Mouse (Mus musculus) CH12.LX (cell line): ENCODE results near the gene Emc1. TPM values are rescaled to one million over a fixed set of nuclear protein-coding genes. Genes with fewer than 3 reads are reported as not detected.

Experiments
- DNase-seq: peaks from one replicate; pipeline ENCODE4 v3.0.0-alpha.2; 2013; ENCODE audit errors: extremely low read depth
- H3K27ac ChIP-seq: 2 replicates; pipeline ENCODE4 v1.5.1; 2012; ENCODE audit warnings: low read depth, mild to moderate bottlenecking, control low read depth, moderate library complexity; ENCODE audit not compliant: insufficient read depth
- H3K27me3 ChIP-seq: replicated peaks from 2 replicates; pipeline ENCODE3; 2012; ENCODE audit warnings: inconsistent platforms
- H3K36me3 ChIP-seq, 2 experiments: replicated peaks in 1 of 2; 2 replicates each; pipeline versions ENCODE3 to v1.6.1; 2012; ENCODE audit warnings: inconsistent platforms in 1 of 2, low read length in 1 of 2, mild to moderate bottlenecking in 1 of 2, mixed read lengths in 1 of 2, moderate library complexity in 1 of 2; ENCODE audit not compliant: control insufficient read depth in 1 of 2, insufficient read depth in 1 of 2
- H3K4me1 ChIP-seq, 2 experiments: 2 replicates each; pipeline ENCODE4 v1.6.1; 2012; ENCODE audit warnings: inconsistent platforms in 1 of 2, moderate library complexity in 1 of 2; ENCODE audit not compliant: insufficient read depth in 2 of 2, control insufficient read depth in 1 of 2
- H3K4me2 ChIP-seq: 2 replicates; pipeline ENCODE4 v1.6.1; 2012; ENCODE audit warnings: low read depth, mild to moderate bottlenecking, control low read depth; ENCODE audit not compliant: poor library complexity, insufficient read depth, severe bottlenecking
- H3K4me3 ChIP-seq, 3 experiments: fragments of 150-350 bp in 1 of 3; sonication (generic) in 1 of 3; replicated peaks in 1 of 3; 2 replicates each; pipeline versions ENCODE3 to v1.5.1; 2011 to 2012; ENCODE audit warnings: low read depth in 2 of 3, low read length in 2 of 3, mild to moderate bottlenecking in 2 of 3, moderate library complexity in 2 of 3, control low read depth in 1 of 3, improper control_type of control experiment in 1 of 3, inconsistent platforms in 1 of 3, mixed read lengths in 1 of 3; ENCODE audit not compliant: poor library complexity in 1 of 3
- H3K79me2 ChIP-seq: replicated peaks from 2 replicates; pipeline ENCODE4 v1.6.1; 2012; ENCODE audit warnings: mild to moderate bottlenecking, moderate library complexity; ENCODE audit not compliant: control insufficient read depth, poor library complexity, insufficient read depth, severe bottlenecking; ENCODE audit errors: extremely low read depth
- H3K9ac ChIP-seq: 2 replicates; pipeline ENCODE4 v1.6.1; 2012; ENCODE audit warnings: low read depth, mild to moderate bottlenecking, control low read depth, moderate library complexity; ENCODE audit not compliant: insufficient read depth
- H3K9me3 ChIP-seq: replicated peaks from 2 replicates; pipeline ENCODE3; 2012; ENCODE audit warnings: low read length, inconsistent platforms, mixed read lengths
- BHLHE40 ChIP-seq: IDR thresholded peaks from 2 replicates; pipeline ENCODE4 v1.6.1; 2011; ENCODE audit warnings: mild to moderate bottlenecking, low read depth, low read length, improper control_type of control experiment
- CHD1 ChIP-seq: IDR thresholded peaks from 2 replicates; pipeline ENCODE4 v1.6.1; 2012; ENCODE audit warnings: low read depth, low read length, improper control_type of control experiment, inconsistent platforms
- CHD2 ChIP-seq: IDR thresholded peaks from 2 replicates; pipeline ENCODE4 v1.6.1; 2011; ENCODE audit warnings: low read length, improper control_type of control experiment
- CTCF ChIP-seq, 2 experiments: IDR thresholded peaks in 1 of 2; conservative IDR thresholded peaks in 1 of 2; 2 replicates each; pipeline ENCODE4 v1.5.1; 2011 to 2012; ENCODE audit warnings: low read depth in 2 of 2, low read length in 2 of 2, improper control_type of control experiment in 1 of 2, inconsistent platforms in 1 of 2, mild to moderate bottlenecking in 1 of 2, moderate library complexity in 1 of 2
- E2F4 ChIP-seq: IDR thresholded peaks from 2 replicates; pipeline ENCODE4 v1.6.1; 2011; ENCODE audit warnings: low read depth, low read length, improper control_type of control experiment; ENCODE audit not compliant: insufficient replicate concordance
- ELF1 ChIP-seq: IDR thresholded peaks from 2 replicates; pipeline ENCODE4 v1.6.1; 2014; ENCODE audit warnings: low read depth, mild to moderate bottlenecking, inconsistent platforms, low read length, improper control_type of control experiment
- EP300 ChIP-seq: IDR thresholded peaks from 2 replicates; pipeline ENCODE4 v1.6.1; 2011; ENCODE audit warnings: low read length, improper control_type of control experiment
- ETS1 ChIP-seq: conservative IDR thresholded peaks from 2 replicates; pipeline ENCODE4 v1.6.1; 2012; ENCODE audit warnings: low read depth, mild to moderate bottlenecking, inconsistent platforms, low read length, improper control_type of control experiment, moderate library complexity
- GABPA ChIP-seq: IDR thresholded peaks from 2 replicates; pipeline ENCODE4 v1.6.1; 2012; ENCODE audit warnings: low read depth, low read length, improper control_type of control experiment, inconsistent platforms; ENCODE audit not compliant: insufficient replicate concordance
- HCFC1 ChIP-seq: IDR thresholded peaks from 2 replicates; pipeline ENCODE4 v1.6.1; 2012; ENCODE audit warnings: low read depth, mild to moderate bottlenecking, inconsistent platforms, low read length, improper control_type of control experiment
- IRF4 ChIP-seq: IDR thresholded peaks from 2 replicates; pipeline ENCODE4 v1.6.1; 2014; ENCODE audit warnings: low read depth, mild to moderate bottlenecking, inconsistent platforms, low read length, improper control_type of control experiment
- JUN ChIP-seq: IDR thresholded peaks from 2 replicates; pipeline ENCODE4 v1.6.1; 2011; ENCODE audit warnings: low read depth, mild to moderate bottlenecking, low read length, improper control_type of control experiment, moderate library complexity; ENCODE audit not compliant: insufficient read depth
- JUND ChIP-seq: conservative IDR thresholded peaks from 2 replicates; pipeline ENCODE4 v1.6.1; 2011; ENCODE audit warnings: low read depth, low read length, improper control_type of control experiment
- KAT2A ChIP-seq: IDR thresholded peaks from 2 replicates; pipeline ENCODE4 v1.6.1; 2012; ENCODE audit warnings: low read length, improper control_type of control experiment, inconsistent platforms; ENCODE audit not compliant: insufficient replicate concordance
- MAFK ChIP-seq: IDR thresholded peaks from 2 replicates; pipeline ENCODE4 v1.6.1; 2011; ENCODE audit warnings: low read length, improper control_type of control experiment; ENCODE audit not compliant: insufficient replicate concordance
- MAX ChIP-seq: IDR thresholded peaks from 2 replicates; pipeline ENCODE4 v1.6.1; 2011; ENCODE audit warnings: low read length, improper control_type of control experiment
- MAZ ChIP-seq: IDR thresholded peaks from 2 replicates; pipeline ENCODE4 v1.6.1; 2012; ENCODE audit warnings: low read depth, mild to moderate bottlenecking, inconsistent platforms, low read length, improper control_type of control experiment, moderate library complexity
- MEF2A ChIP-seq: IDR thresholded peaks from 2 replicates; pipeline ENCODE4 v1.6.1; 2014; ENCODE audit warnings: low read depth, mild to moderate bottlenecking, inconsistent platforms, low read length, improper control_type of control experiment, borderline replicate concordance
- MXI1 ChIP-seq: IDR thresholded peaks from 2 replicates; pipeline ENCODE4 v1.6.1; 2011; ENCODE audit warnings: mild to moderate bottlenecking, low read depth, low read length, improper control_type of control experiment
- MYC ChIP-seq: IDR thresholded peaks from 2 replicates; pipeline ENCODE4 v1.6.1; 2011; ENCODE audit warnings: low read depth, mild to moderate bottlenecking, improper control_type of control experiment, low read length
- NELFE ChIP-seq: IDR thresholded peaks from 2 replicates; pipeline ENCODE4 v1.6.1; 2011; ENCODE audit warnings: low read depth, low read length, improper control_type of control experiment
- NRF1 ChIP-seq: IDR thresholded peaks from 2 replicates; pipeline ENCODE4 v1.6.1; 2014; ENCODE audit warnings: low read depth, mild to moderate bottlenecking, inconsistent platforms, low read length, improper control_type of control experiment, moderate library complexity
- PAX5 ChIP-seq: IDR thresholded peaks from 2 replicates; pipeline ENCODE4 v1.6.1; 2012; ENCODE audit warnings: low read length, inconsistent platforms, mixed read lengths
- POLR2A ChIP-seq: IDR thresholded peaks from 2 replicates; pipeline ENCODE4 v1.6.1; 2011; ENCODE audit warnings: low read depth, mild to moderate bottlenecking, improper control_type of control experiment, low read length
- POLR2AphosphoS2 ChIP-seq: IDR thresholded peaks from 2 replicates; pipeline ENCODE4 v1.6.1; 2011; ENCODE audit warnings: low read depth, low read length, improper control_type of control experiment
- RAD21 ChIP-seq: IDR thresholded peaks from 2 replicates; pipeline ENCODE4 v1.6.1; 2011; ENCODE audit warnings: low read depth, mild to moderate bottlenecking, low read length, improper control_type of control experiment, moderate library complexity
- RCOR1 ChIP-seq: conservative IDR thresholded peaks from 2 replicates; pipeline ENCODE4 v1.6.1; 2012; ENCODE audit warnings: low read depth, mild to moderate bottlenecking, inconsistent platforms, low read length, improper control_type of control experiment
- SIN3A ChIP-seq: IDR thresholded peaks from 2 replicates; pipeline ENCODE4 v1.6.1; 2012; ENCODE audit warnings: low read length, improper control_type of control experiment, inconsistent platforms
- SMC3 ChIP-seq: IDR thresholded peaks from 2 replicates; pipeline ENCODE4 v1.6.1; 2011; ENCODE audit warnings: low read depth, low read length, improper control_type of control experiment
- TBP ChIP-seq: conservative IDR thresholded peaks from 2 replicates; pipeline ENCODE4 v1.6.1; 2011; ENCODE audit warnings: low read depth, low read length, improper control_type of control experiment
- TCF12 ChIP-seq: IDR thresholded peaks from 2 replicates; pipeline ENCODE4 v1.6.1; 2014; ENCODE audit warnings: low read depth, mild to moderate bottlenecking, inconsistent platforms, low read length, improper control_type of control experiment
- UBTF ChIP-seq: IDR thresholded peaks from 2 replicates; pipeline ENCODE4 v1.6.1; 2012; ENCODE audit warnings: low read depth, mild to moderate bottlenecking, inconsistent platforms, low read length, improper control_type of control experiment, moderate library complexity
- USF1 ChIP-seq: IDR thresholded peaks from 2 replicates; pipeline ENCODE4 v1.6.1; 2014; ENCODE audit warnings: low read depth, mild to moderate bottlenecking, inconsistent platforms, low read length, improper control_type of control experiment
- USF2 ChIP-seq: conservative IDR thresholded peaks from 2 replicates; pipeline ENCODE4 v1.6.1; 2011; ENCODE audit warnings: low read depth, low read length, improper control_type of control experiment
- ZC3H11A ChIP-seq: IDR thresholded peaks from 2 replicates; pipeline ENCODE4 v1.6.1; 2012; ENCODE audit warnings: low read depth, mild to moderate bottlenecking, inconsistent platforms, low read length, improper control_type of control experiment
- ZKSCAN1 ChIP-seq: IDR thresholded peaks from 2 replicates; pipeline ENCODE4 v1.6.1; 2012; ENCODE audit warnings: low read depth, inconsistent platforms, low read length, improper control_type of control experiment, borderline replicate concordance
- ZMIZ1 ChIP-seq: IDR thresholded peaks from 2 replicates; pipeline ENCODE4 v1.6.1; 2012; ENCODE audit warnings: low read depth, mild to moderate bottlenecking, inconsistent platforms, low read length, improper control_type of control experiment
- ZNF384 ChIP-seq: IDR thresholded peaks from 2 replicates; pipeline ENCODE4 v1.6.1; 2012; ENCODE audit warnings: low read depth, low read length, improper control_type of control experiment, inconsistent platforms
- dilution Hi-C: fragments of 300-500 bp; cut with MboI; formaldehyde crosslinking; loops from 2 replicates; pipeline ENCODE4 v1.14.3; 2020; ENCODE audit warnings: low sequenced_read_pairs; ENCODE audit not compliant: extremely low pct_unique_long_range_greater_than_20kb, extremely low pct_ligation_motif_present
- in situ Hi-C: fragments of 300-500 bp; cut with MboI; formaldehyde crosslinking; loops from 3 replicates; pipeline ENCODE4 v1.14.3; 2019; ENCODE audit warnings: low sequenced_read_pairs, low pct_ligation_motif_present, low pct_unique_long_range_greater_than_20kb, mixed read lengths
- polyA plus RNA-seq: library from polyadenylated mRNA; unstranded; fragments of >175 nt; gene quantifications from 2 replicates; pipeline ENCODE4 v1.2.1, GENCODE M21; 2012; ENCODE audit warnings: low read depth; ENCODE audit not compliant: insufficient read length
- total RNA-seq, 2 experiments: library from RNA; depleted of rRNA; stranded (reverse); fragments of 300-350 nt in 1 of 2; fragments of >200 nt in 1 of 2; gene quantifications; 2 replicates each; pipeline ENCODE4 v1.2.3; 2012 to 2014

The Emc1 gene
- total RNA-seq (2012; rRNA removed) (25.7 and 33.7 TPM in 2 replicates), total RNA-seq (2014; rRNA removed) (19.1 and 20.8 TPM in 2 replicates), polyA plus RNA-seq (10.2 and 12.0 TPM in 2 replicates)

GRCm38 (mm10) chr4:139351931-139352711 lies at the start of gene Emc1, which contains the start of the genes Mrto4 and Ubr4:
Emc1 (plus strand) TSS chr4:139352587.
Mrto4 (minus strand) TSS chr4:139352576.
Ubr4 (plus strand) TSS chr4:139352609.
- in situ Hi-C loops, result no loop called here
- peak; percentile 77 for DNase-seq
- Histone ChIP-seq H3K27me3 (no peaks in the 10 kb centered on the region), H3K4me3 (peak within 1 kb of the TSS; percentile 60 to 97 (median 92)), H3K27ac (peak within 1 kb of the TSS; percentile 73), H3K9ac (peak within 1 kb of the TSS; percentile 78), H3K9me3 (no peaks in the 10 kb centered on the region), H3K4me2 (peak within 1 kb of the TSS; percentile 97), H3K4me1 (peaks cover 4 to 24% of the 10 kb centered on the region in 2 experiments; a peak in 3 of 4 replicates), H3K79me2 (peaks cover 25% of the 10 kb centered on the region), H3K36me3 (peaks cover 37 to 62% of the 10 kb centered on the region in 2 experiments)
- dilution Hi-C loops, result no loop called here
- TF ChIP-seq MAX (peak; percentile 98), MEF2A (no peak), ZMIZ1 (0 out of 2 replicates have a peak, but pooled peaks have one; percentile 21), SMC3 (no peak), NRF1 (no peak), EP300 (no peak), TCF12 (peak; percentile 91), RAD21 (no peak), JUN (no peak), MXI1 (peak; percentile 98), TBP (peak; percentile 78), SIN3A (peak; percentile 89), POLR2AphosphoS2 (no peak), ZNF384 (no peak), MYC (peak; percentile 85; the same call in 1 of the 2 replicates), E2F4 (0 out of 2 replicates have a peak, but pooled peaks have one; percentile 25), IRF4 (peak; percentile 44; the same call in 1 of the 2 replicates), GABPA (no peak), NELFE (peak; percentile 91), KAT2A (peak; percentile 79; the same call in 1 of the 2 replicates), JUND (no peak), USF2 (no peak), MAZ (no peak), CHD1 (no peak), POLR2A (peak; percentile 93), ZKSCAN1 (no peak), MAFK (no peak), BHLHE40 (peak; percentile 97), USF1 (peak; percentile 41), PAX5 (no peak), ELF1 (peak; percentile 72), UBTF (no peak), ZC3H11A (no peak), RCOR1 (peak; percentile 60; the same call in 1 of the 2 replicates), CHD2 (peak; percentile 39; the same call in 1 of the 2 replicates), HCFC1 (peak; percentile 88), CTCF (conservative IDR thresholded peaks at IDR 0.05 in 1 of 2, IDR thresholded peaks at IDR 0.05 in 1 of 2; ENCODE audit: low read depth in 2 of 2, low read length in 2 of 2) (no peak), ETS1 (no peak)
